Mouse (Mus musculus) cortical plate, adult 2 months (tissue): ENCODE measurements at regions not wholly inside any gene's neighbourhood (a gene's known extent, or its start where the extent isn't known, plus 50 kb on each side); places are given as distances from the start of the nearest gene placed in this dataset.

Source experiments
- CTCF ChIP-seq: fragments of 200-500 bp; IDR thresholded peaks from 2 replicates; pipeline ENCODE4 v1.5.1; 2011; ENCODE audit warnings: mild to moderate bottlenecking, control low read depth, low read length; ENCODE audit not compliant: insufficient read depth; ENCODE audit errors: extremely low read depth
- POLR2A ChIP-seq: fragments of 200-500 bp; IDR thresholded peaks from 2 replicates; pipeline ENCODE4 v1.6.1; 2011; ENCODE audit warnings: mild to moderate bottlenecking, low read length, control low read depth; ENCODE audit not compliant: insufficient read depth; ENCODE audit errors: extremely low read depth

GRCm38 (mm10) chr4:8978949-8979348 lies 740.1 kb upstream of the Car8 start:
- TF ChIP-seq CTCF (no peak), POLR2A (no peak)
